Mouse (Mus musculus) cerebellum, adult 2 months (tissue): ENCODE data around the gene Krtap1-5.

Experiments
- CTCF ChIP-seq: fragments of 200-500 bp; IDR thresholded peaks from 2 replicates; pipeline ENCODE4 v1.5.1; 2011; ENCODE audit warnings: low read depth, mild to moderate bottlenecking, control low read depth, low read length, moderate library complexity, borderline replicate concordance; ENCODE audit not compliant: insufficient read depth
- POLR2A ChIP-seq: fragments of 200-500 bp; IDR thresholded peaks from 2 replicates; pipeline ENCODE4 v1.6.1; 2011; ENCODE audit warnings: low read length, control low read depth, borderline replicate concordance; ENCODE audit not compliant: insufficient read depth

DNA sequence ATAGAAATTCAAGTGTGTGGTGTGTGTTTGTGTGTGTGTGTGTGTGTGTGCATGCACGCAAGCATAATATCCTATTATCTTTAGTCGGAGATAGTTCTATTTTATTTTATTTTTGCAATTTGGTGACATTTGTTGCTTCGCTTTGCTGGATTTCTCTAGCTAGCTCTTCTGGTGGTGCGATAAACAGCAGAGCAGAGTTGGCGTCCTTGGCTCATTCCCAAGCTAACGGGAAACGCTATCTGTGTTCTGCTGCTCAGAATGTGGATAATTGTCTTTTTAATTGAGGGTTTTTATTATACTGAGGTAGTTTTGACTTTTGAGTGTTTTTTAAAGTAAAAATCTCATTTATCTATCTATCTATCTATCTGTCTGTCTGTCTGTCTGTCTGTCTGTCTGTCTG, 4.3 kb upstream of the Krtap1-5 start:
- TF ChIP-seq POLR2A (no peak), CTCF (no peak)
